Mouse (Mus musculus) cerebral cortex, adult 2 months (tissue): ENCODE measurements around the gene Cdh6.

Experiments used
- WGBS: fragments of 180-500 bp; shearing (Covaris S2); methylation state at CpG from one replicate; pipeline ENCODE4 v1.1.7; 2018; 5-methylcytosine and 5-hydroxymethylcytosine counted together

Gene Cdh6

DNA sequence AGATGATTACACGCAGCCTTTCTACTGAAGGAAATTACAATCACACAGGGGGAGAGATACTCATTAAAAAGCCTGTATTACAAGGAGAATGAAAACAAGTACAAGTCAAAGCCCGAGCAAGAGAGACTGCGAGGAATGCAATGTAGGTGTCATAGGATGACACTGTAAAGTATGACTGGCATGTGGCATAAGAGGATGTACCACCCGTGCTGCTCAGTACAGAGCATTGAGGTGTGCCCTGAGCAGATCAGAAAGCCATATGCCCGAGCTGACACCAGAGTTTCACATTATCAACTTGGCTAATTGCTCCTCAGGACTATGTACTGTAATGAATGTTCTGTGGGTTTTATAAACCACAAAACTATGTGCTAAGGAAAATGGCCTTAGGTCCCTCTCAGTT is 115.7 kb downstream of the Cdh6 start:
- 80% methylated on average over 5 of the region's 5 CpGs for WGBS

DNA sequence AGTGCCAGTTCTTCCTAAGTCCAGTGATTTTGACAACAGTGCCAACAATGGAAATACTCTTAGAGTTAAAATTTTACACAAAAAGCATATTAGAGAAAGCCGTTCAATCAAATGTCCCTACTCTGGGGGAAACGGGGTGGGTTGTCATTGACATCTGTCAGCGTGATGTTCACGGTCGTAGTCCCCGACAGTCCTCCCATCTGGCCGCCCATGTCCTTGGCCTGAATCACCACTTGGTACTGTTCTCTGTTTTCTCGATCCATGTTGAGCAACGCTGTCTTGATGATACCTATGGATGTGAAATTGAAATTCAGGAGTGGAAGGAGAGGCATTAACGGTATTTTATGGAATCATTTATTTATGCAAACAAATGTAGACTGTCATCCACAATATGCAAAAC is 116.2 kb downstream of the Cdh6 start:
- WGBS: 91% methylated on average over 10 of the region's 10 CpGs

DNA sequence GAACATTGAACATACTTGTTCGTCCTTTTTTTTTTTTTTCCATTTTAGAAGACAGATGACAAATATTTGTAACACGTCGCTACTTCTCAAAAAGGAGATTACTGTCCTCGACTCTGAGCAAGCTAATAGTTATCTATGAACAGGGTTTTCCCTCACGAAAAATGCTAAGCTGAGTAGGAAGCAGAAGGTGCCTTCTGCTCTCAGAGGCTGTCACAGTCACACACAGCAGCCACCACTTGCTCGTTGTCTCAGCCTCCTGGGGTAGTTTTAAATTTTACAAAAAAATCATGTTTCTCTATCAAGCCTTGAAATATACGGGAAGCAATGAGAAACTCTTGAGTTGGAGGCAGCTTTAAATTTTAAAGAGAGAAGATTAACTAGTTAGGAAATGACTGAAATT is 125.6 kb downstream of the Cdh6 start:
- WGBS: 59% methylated on average over 7 of the region's 7 CpGs

DNA sequence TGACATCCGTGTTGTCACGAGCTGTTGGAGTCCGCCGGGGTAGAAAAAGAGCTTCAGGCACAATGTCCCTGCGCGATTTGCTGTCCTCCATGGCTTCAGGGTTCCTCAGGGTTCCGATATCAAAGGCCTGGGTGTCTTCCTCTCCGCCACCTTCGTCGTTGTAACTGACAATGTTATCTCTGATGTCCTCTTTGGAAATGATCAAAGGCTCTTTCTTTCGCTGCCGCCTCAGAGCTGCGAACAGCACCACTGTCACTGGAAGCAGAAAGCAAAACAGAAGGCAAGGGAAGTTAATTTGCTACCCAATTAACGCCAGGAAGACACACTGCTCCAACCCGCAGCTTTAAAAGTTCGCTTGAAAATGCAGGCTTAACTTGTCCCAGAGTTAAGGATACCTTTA is 139.0 kb downstream of the Cdh6 start:
- WGBS: 49% methylated on average over 16 of the region's 16 CpGs

DNA sequence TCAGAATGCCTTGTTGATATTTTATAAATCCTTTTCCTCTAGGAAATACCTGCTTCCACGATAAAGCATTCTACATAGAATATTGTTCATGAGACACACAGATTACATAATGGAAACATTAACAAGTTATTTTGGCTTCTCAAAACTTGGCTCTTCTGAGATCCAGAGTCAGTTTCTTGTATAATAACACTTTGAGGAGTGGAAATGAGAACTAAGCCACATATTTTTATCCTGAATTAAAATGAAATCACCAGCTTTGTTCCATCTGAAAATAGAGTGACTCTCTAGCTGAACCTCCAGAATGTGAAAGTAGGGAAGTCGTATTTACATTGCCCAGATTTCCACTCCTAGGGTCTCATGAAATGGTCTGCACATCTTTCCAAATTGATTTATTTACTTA is 142.8 kb downstream of the Cdh6 start:
- WGBS: 36% methylated on average over 2 of the region's 2 CpGs

DNA sequence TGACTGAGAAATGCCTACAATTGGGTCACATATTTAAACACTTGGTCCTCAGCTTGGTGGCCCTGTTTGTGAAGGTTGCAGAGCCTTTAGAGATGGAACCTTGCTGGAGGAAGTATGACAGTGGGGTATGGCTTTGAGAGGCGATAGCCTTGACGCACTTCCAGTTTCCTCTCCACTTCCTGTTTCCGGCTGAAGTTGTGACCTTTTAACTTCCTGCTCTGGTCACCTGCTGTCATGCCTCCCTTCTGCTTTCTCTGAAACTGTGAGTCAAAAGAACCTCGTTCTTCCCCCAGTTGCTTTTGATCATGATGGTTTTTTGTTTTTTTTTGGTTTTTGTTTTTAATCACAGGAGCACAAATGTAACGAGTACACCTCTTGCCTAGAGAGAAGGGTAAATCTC is 146.0 kb downstream of the Cdh6 start:
- WGBS: 59% methylated on average over 5 of the region's 5 CpGs

DNA sequence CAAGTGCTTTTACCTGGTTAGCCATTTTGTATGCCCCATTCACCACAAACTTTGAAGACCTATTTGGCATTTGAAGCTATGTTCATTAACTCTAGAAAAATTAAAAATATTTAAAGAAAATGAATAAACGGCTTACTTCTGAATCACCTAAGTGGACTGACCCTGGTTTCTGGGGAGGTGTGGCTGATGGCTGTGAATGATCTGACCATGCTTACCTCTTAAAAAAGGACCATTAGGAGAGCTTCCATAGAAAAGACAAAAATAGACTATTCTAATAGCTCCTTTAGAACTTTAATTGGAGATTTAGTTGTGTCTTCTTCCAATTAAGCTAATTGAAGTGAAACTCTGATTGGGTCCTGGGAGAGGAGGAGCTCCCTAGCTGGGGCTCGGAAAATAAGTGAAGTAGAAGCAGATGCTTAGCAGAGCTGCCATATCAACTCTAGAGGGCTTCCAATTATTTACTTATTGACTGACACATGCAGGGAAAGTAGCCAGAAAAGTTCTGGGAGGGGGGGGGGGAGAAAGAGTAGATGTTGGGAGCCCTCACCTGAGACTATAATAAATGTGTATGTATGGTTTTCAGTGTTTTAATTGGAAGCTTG is 156.6 kb downstream of the Cdh6 start:
- WGBS: 67% methylated on average over 2 of the region's 2 CpGs

DNA sequence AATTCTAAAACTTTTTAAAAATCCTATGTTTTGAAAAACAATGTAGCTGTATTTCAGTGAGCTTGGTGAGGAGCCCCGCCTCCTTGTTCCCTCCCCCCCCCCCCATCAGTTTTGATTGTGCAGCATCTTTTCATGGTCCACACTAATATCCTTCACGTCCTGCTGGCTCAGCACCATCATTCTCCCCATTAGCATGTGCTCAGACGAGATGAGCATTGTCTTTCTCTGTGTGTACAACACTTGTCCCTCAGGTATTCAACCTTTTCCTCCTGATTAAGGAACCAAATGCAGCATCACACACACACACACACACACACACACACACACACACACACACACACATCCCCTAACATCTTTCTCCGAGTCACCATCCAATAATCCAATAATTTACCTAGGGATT is 164.7 kb downstream of the Cdh6 start:
- WGBS: 48% methylated on average over 4 of the region's 4 CpGs

DNA sequence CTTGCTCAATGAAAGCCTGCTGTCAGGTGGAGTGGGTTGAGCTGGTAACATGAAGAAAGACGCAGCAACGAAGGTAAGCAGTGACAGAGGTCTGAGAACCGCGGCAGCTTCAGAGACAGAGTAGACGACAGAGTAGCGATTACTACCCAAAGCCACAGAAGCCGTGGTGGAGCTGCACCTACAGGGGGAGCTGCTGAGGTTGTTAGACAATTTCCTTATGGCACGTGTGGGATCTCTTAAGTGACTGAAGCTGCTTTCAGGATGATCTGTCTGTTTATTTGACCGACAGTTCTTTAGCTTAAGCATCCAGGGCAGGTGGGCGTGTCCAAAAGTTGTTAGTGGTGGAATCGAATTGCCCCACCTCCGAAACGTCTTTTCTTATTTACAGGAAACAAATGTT is 167.5 kb downstream of the Cdh6 start:
- 85% methylated on average over 13 of the region's 13 CpGs for WGBS

DNA sequence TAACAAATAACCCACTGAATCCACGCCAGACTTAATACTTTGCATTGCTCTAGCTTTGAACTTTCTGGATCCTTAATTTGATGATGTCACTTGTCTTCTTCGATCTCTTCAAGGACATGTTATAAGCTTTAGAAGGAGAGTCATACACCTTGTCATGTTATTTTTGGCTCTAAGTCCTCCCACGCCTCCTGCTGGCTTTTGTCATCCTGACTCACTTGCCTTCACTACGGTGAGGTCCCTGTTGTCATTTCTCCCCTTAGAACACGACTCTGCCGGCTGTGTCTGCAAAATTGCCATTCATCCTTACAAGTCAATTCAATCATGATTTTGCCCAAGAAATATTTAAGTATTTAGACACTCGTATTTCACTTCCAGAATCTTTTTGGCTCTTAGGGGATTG is 171.9 kb downstream of the Cdh6 start:
- 65% methylated on average over 7 of the region's 7 CpGs for WGBS

DNA sequence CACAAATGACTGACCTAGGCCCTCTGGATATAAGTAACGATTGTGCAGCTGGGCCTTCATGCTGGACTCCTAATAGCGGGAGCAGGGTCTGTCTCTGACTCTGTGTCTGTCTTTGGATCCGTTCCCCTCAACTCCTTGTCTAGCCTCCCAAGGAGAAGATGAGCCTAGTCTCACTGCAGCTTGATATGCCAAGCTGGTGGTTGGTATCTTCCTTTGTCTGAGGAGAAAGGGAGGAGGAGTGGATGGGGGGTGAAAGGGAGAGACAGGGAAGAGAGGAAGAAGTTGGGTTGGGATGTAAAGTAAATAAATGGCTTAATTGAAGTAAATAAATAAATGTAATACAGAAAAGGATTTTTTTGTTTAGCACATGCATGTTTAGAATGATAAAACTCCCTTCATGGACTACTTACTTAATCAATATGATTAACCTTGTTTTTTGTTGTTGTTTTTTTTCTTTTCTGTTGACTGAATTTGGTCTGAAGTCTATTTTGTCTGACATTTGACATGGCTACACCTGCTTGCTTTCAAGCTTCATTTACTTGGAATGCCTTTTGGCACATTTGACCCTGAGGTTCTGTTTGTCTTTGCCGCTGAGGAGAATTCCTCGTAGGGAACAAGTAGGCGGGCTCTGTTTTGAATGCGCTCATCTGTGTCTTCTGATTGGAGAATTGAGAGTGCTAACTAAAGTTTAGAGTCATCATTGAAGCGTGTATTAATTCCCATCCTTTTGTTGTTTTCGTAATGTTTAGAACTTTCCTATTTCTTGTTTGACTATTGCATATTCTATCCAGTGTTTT is 178.7 kb downstream of the Cdh6 start:
- WGBS: 88% methylated on average over 9 of the region's 9 CpGs
